Comparison of ENCODE assay signal across 34 mouse cellular contexts in genomic region chr6:92272601-92273000, GRCm38 (mm10). TPM values are rescaled to one million over a fixed set of nuclear protein-coding genes. Genes with fewer than 3 reads are reported as not detected.
"Had no signal": no experiment of that assay in that cellular context is flagged by ENCODE, and none has a peak within 500 bp of the region (broad histone marks: within the 10 kb centered on the region; RNA-seq: fewer than 3 reads in every experiment).

No protein-coding gene starts in this region.

- H3K4me2 ChIP-seq: heart, embryonic 11.5 days; heart, embryonic 13.5 days; heart, embryonic 15.5 days; hindbrain, embryonic 13.5 days; hindbrain, embryonic 15.5 days; kidney, embryonic 15.5 days; limb, embryonic 13.5 days; limb, embryonic 15.5 days; liver, embryonic 12.5 days had no signal

- H3K9me3 ChIP-seq: heart, embryonic 13.5 days; heart, embryonic 15.5 days; hindbrain, embryonic 13.5 days; hindbrain, embryonic 15.5 days; kidney, embryonic 15.5 days; limb, embryonic 13.5 days; limb, embryonic 15.5 days; liver, embryonic 12.5 days had no signal

- H3K4me3 ChIP-seq: heart, adult 2 months; heart, embryonic 13.5 days; heart, embryonic 15.5 days; hindbrain, embryonic 13.5 days; hindbrain, embryonic 15.5 days; kidney, embryonic 15.5 days; limb, embryonic 13.5 days; limb, embryonic 15.5 days; liver, embryonic 12.5 days had no signal

- ATAC-seq: hindbrain, postnatal 0 days; intestine, embryonic 16.5 days; liver, embryonic 12.5 days had no signal

- DNase-seq: gastrocnemius, postnatal 14 days; gastrocnemius, postnatal 36 days; heart, adult 2 months; heart, postnatal 14 days; heart, postnatal 36 days; kidney, adult 11 months; kidney, adult 2 months; kidney, adult 9 months; kidney, postnatal 14 days; kidney, postnatal 36 days; layer of hippocampus, adult 9-11 months; layer of hippocampus, postnatal 36 days; left cerebral cortex, postnatal 4 days had no signal

- H3K27me3 ChIP-seq: heart, embryonic 13.5 days; heart, embryonic 15.5 days; hindbrain, embryonic 13.5 days; hindbrain, embryonic 15.5 days; kidney, embryonic 15.5 days; limb, embryonic 13.5 days; limb, embryonic 15.5 days; liver, embryonic 12.5 days had no signal

- H3K36me3 ChIP-seq: heart, embryonic 13.5 days; heart, embryonic 15.5 days; hindbrain, embryonic 13.5 days; hindbrain, embryonic 15.5 days; kidney, embryonic 15.5 days; limb, embryonic 13.5 days; limb, embryonic 15.5 days; liver, embryonic 12.5 days had no signal

- H3K4me1 ChIP-seq: heart, embryonic 13.5 days; heart, embryonic 15.5 days; hindbrain, embryonic 15.5 days; kidney, embryonic 15.5 days; limb, embryonic 13.5 days; limb, embryonic 15.5 days had no signal

- H3K9ac ChIP-seq: heart, embryonic 13.5 days; heart, embryonic 15.5 days; hindbrain, embryonic 13.5 days; hindbrain, embryonic 15.5 days; kidney, embryonic 15.5 days; limb, embryonic 13.5 days; limb, embryonic 15.5 days; liver, embryonic 12.5 days; liver, embryonic 14.5 days had no signal

- H3K27ac ChIP-seq: heart, adult 2 months; heart, embryonic 13.5 days; heart, embryonic 15.5 days; hindbrain, embryonic 13.5 days; hindbrain, embryonic 15.5 days; hindbrain, postnatal 0 days; kidney, embryonic 15.5 days; kidney, postnatal 0 days; limb, embryonic 13.5 days; limb, embryonic 15.5 days; liver, embryonic 12.5 days; liver, embryonic 14.5 days had no signal

RNA-seq across cellular contexts. Expression of gene Trh, which starts 28.2 kb away (rescaled TPM):
- total RNA-seq: gastrocnemius, adult 18-20 months; gastrocnemius, adult 8-10 months; gastrocnemius, postnatal 14 days; gastrocnemius, postnatal 36 days; heart, adult 2 months; heart, postnatal 14 days; heart, postnatal 36 days; hematopoietic stem cell, adult 5-6 weeks; liver, adult 2 months had no signal
- polyA plus RNA-seq: gonadal fat pad, adult 2 months; heart, adult 2 months; heart, postnatal 0 days; kidney, adult 2 months; large intestine, adult 2 months; limb, embryonic 11.5 days; limb, embryonic 13.5 days; limb, embryonic 15.5 days; liver, adult 2 months; liver, embryonic 12.5 days had no signal
